Mouse (Mus musculus): Measurements from ENCODE around the gene Tbkbp1. TPM values are rescaled to one million over a fixed set of nuclear protein-coding genes. Genes with fewer than 3 reads are reported as not detected.
A peak's percentile ranks its signal among the peaks of the same experiment; 100 is the strongest.
"Not testable (repeated sequence)": the region's sequence is repeated elsewhere in the genome, so short reads cannot be mapped to it uniquely, and the experiment has no call there.

The Tbkbp1 gene
- 10 to 100 TPM; 52.4 to 53.7 TPM for total RNA-seq (2021)

DNA sequence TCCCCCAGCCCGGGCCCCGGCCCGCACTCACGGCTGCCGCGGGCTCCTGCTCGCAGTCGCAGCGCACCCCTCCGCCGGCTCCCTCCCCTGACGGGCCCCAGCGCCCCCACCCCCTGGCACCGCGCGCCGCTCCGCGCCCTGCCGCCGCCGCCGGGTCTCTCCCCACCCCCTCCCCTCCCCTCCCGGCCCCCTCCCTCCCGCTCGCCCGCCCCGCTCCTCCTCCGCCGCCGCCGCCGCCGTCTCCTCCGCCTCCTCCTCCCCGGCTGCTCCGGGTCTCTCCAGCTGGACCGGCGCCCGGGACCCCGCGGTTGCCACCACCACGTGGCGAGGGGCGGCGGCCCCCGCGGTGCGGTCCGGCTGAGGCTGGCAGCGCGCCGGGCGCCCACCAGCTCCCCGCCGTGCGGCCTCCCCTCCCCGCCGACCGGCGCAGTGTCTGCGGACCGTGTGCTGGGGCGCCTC is at the start of gene Tbkbp1:
Gene Tbkbp1, minus strand, starts transcription at position 153 of the 459 bp plus-strand sequence.
- DNase-seq (ENCODE audit: extremely low spot score in 1 of 2, low spot score in 2 of 2) = peak in 1 of 2 experiments; percentile 87
- intact Hi-C loops (cut with DNase I) = no loop called here

DNA sequence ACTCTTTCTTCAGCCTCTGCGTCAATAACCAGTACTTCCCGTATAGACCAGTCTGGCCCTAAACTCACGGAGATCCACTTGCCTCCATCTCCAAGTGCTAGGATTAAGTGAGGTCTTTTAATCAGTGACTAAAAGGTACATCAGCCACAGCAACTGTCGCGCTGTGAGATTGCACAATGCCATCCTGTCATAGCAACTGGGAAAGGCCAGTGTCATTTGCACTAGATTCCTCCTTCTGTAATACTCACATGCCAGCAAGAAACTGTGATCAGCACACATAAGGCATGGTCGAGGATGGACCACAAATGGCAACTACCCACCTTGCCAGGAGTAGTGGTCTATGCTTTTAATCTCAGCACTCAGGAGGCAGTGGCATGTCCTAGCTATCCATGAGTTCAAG is 48.2 kb upstream of the Tbkbp1 start:
- no peak for DNase-seq (ENCODE audit: extremely low spot score in 1 of 2, low spot score in 2 of 2)
- intact Hi-C loops (cut with DNase I) = no loop called here

DNA sequence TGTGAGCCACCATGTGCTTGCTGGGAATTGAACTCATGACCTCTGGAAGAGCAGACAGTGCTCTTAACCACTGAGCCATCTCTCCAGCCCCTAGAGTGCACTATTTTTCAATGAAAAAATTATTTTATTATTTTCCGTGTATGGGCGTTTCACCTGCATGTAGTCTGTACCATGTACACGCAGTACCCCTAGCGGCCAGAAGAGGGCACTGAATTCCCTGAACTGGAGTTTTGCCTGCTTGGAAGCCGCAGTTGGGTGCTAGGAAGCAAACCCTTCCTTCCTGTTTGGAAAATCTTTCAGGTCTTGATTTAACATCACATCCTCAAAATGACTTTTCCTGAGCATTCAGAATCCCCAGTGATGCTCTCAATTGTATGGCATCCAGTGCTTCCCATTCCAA is 47.3 kb upstream of the Tbkbp1 start:
- intact Hi-C loops (cut with DNase I) = no loop called here
- DNase-seq (ENCODE audit: extremely low spot score in 1 of 2, low spot score in 2 of 2) = peak in 1 of 2 experiments; percentile 44

DNA sequence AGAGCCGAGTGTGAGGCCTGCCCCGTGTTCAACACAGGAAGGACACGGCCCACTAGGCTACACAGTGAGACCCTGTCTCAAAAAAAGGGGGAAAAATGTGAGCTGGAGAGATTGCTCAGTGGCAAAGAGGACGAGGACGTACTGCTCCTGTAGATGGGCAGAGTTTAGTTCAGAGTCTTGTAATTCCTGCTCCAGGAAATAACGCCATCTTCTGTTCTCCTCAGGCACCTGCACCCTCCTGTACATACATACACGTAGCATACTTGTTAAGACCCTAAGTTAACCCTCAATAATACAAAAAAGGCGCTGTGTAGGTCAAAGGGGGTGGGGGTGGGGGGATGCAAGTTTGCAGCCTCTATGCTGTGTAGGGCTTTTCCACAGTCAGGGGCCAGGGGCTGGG is 45.7 kb upstream of the Tbkbp1 start:
- no peak for DNase-seq (ENCODE audit: extremely low spot score in 1 of 2, low spot score in 2 of 2)
- intact Hi-C loops (cut with DNase I) = no loop called here

DNA sequence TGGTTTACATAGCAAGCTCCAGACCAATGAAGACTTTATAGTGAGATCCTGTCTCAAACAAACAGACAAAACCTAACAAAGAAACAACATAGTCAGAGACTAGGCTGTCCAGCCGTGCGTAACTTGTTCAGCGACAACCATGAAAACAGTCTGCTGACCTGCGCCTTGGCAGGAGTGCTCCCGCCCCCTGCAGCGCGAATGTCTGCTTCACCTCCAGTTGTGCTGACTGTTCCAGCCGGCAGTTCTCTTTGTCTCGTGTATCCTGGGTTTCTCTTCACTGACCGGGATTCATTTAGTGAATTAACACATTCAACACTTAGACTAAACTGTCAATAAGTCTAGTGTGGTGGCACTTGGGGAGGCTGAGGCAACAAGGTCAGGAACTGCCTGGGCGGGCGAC is 45.2 kb upstream of the Tbkbp1 start:
- intact Hi-C loops (cut with DNase I) = no loop called here
- DNase-seq (ENCODE audit: extremely low spot score in 1 of 2, low spot score in 2 of 2) = no peak

DNA sequence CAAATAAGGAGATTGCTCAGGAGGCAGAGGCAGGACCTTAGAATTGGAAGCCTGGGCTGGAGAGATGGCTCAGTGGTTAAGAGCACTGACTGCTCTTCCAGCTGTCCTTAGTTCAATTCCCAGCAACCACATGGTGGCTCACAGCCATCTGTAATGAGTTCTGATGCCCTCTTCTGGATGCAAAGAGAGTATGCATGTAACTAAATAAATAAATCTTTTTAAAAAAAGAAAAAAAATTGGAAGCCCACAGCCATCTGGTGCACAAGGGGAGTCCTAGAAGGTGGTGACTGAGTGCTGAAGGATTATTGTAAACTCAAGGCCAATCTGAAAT is 41.3 kb upstream of the Tbkbp1 start:
- intact Hi-C loops (cut with DNase I) = no loop called here
- DNase-seq (ENCODE audit: extremely low spot score in 1 of 2, low spot score in 2 of 2) = no peak

DNA sequence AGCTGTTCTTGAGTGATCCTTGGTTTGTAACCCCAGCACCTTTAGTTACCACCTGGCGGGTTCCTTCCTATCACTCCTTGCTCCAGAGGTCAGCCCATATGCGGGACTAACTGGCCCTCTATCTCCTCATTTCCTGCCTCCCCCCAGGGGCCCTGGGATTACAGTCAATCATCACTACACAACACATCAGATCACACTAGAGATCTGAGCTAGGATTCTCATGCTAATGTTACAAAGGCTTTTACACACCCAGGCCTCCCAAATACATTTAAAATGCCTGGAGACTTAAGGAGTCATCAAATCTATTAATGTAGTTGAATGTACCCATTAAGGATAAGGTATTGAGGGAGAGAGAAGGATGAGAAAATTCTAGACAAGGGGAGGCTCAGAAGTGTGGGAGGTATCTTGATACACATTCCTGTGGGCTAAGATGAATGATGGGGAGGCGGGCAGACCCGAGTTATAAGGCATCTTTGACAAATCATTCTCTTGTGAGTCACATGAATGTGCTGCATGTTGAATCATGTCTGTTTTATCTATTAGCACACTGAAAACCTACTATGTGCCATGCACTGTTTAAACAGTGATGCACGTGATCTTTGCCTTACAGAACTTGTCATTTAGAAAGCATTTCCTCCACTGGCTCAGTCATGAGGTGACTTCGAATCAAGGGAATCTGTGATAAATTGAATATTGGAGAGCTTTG is 40.8 kb upstream of the Tbkbp1 start:
- intact Hi-C loops (cut with DNase I) = no loop called here
- no peak for DNase-seq (ENCODE audit: extremely low spot score in 1 of 2, low spot score in 2 of 2)

DNA sequence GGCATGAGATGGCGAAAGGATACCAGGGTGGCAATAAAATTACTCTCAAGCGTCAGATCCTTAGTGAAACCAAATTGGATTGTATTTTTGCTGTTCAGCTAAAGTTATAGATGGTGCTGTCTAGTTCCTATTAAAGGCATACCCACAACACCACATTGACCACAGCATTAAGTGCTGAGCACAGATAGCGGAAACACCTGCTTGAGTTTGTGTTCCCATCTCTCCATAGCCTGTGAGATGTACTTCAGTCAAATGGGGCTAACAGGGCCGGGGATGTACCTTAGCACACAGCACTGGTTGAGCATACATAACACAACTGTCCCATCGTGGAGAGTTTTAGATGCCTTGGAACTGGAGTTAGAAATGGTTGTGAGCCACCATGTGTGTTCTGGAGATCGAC is 39.7 kb upstream of the Tbkbp1 start:
- intact Hi-C loops (cut with DNase I) = no loop called here

DNA sequence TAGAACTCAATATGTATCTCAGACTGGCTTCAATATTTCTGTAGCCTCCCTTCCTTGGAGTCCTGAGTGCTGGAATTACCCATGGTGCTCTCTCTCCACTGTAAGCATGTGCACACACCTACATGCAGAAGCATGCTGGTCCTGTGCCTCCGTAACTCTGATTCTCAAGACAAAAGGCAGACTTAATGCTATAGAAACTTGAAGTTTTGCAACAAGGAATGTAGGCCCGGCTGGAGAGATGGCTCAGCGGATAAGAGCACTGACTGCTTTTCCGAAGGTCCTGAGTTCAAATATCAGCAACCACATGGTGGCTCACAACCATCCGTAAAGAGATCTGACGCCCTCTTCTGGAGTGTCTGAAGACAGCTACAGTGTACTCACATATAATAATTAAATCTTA is 38.4 kb upstream of the Tbkbp1 start:
- DNase-seq (ENCODE audit: extremely low spot score in 1 of 2, low spot score in 2 of 2); intact Hi-C loops (cut with DNase I): not testable (repeated sequence)

More for the DNA sequence above, 39.7 kb upstream of the Tbkbp1 start:
- no peak for DNase-seq (ENCODE audit: extremely low spot score in 1 of 2, low spot score in 2 of 2)

DNA sequence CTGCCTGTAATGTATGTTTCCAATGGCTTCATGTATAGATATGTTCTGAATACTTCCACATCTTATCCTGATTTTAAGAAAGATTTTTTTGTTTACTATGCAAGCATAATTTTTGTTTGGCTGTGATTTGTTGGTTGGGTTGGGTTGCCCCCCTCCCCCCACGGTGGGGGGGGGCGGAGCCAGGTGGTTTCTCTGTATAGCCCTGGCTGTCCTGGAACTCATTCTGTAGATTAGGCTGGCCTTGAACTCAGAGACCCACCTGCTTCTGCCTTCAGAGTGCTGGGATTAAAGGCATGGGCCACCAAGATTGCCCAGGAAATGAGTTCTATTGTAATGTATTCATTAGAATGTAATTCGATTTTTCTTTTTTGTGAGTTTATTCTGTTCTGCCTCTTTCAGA is 37.9 kb upstream of the Tbkbp1 start:
- DNase-seq (ENCODE audit: extremely low spot score in 1 of 2, low spot score in 2 of 2) = no peak
- intact Hi-C loops (cut with DNase I) = no loop called here

DNA sequence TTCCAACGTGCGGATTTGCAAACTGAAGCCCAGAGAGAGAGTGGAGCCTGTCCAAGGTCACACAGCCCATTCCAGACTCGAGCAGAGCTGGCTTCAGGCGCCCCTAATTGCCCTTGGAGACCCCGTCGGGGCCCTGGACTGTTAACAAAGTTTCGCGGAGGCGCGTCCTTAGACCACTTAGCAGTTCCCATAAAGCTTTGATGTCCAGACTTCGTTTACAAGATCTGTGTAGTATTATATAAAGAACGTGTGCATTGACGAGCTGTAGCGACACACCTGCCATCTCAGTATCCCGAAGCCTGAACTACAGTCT is 37.3 kb upstream of the Tbkbp1 start:
- DNase-seq (ENCODE audit: extremely low spot score in 1 of 2, low spot score in 2 of 2) = no peak
- intact Hi-C loops (cut with DNase I) = no loop called here

DNA sequence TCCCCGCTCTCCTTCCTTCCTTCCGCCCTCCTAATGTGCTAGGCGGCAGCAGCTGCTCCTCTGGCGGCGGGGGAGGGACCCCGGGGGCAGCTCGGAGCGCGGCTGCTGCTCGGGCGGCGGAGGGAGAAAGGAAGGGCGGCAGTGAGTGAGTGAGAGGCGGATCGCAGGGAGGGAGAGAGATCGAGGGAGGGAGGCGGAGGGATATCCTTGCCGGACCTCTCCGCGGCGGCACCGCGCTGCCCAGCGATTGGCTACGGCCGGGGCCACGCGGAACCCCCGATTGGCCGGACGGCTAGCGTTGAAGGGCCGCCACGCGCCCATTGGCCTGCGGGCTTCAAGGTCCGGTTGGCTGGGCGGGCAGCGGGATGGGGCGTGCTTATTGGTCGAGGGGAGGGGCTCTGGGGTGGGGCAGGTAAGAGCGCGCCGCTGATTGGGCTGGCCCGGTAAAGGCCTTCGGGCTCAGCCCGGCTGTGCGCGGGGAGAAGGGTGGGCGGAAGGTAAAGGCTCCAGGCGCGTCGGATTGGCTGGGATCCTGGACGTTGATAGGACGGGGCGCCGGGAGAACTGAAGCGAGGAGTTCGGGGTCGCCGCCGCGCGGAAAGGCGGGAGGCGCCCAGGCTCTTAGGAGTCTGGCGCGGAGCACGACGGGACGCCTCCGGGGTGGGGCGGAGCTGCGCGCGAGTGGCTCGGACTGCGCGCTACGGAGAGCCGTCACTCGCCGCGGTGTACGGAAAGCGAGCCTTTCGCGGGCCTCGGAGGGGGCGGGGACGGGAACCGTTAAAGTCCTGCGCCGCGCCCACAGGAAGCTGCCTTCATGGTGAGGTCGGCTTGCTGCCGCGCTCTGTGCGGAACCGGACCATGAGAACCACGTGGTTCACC is 36.7 kb upstream of the Tbkbp1 start, which contains the start of gene Kpnb1:
Gene Kpnb1, minus strand, starts transcription at position 118 of the 879 bp plus-strand sequence.
- DNase-seq (ENCODE audit: extremely low spot score in 1 of 2, low spot score in 2 of 2) = peak; percentile 98 to 100
- intact Hi-C loops (cut with DNase I) = no loop called here

DNA sequence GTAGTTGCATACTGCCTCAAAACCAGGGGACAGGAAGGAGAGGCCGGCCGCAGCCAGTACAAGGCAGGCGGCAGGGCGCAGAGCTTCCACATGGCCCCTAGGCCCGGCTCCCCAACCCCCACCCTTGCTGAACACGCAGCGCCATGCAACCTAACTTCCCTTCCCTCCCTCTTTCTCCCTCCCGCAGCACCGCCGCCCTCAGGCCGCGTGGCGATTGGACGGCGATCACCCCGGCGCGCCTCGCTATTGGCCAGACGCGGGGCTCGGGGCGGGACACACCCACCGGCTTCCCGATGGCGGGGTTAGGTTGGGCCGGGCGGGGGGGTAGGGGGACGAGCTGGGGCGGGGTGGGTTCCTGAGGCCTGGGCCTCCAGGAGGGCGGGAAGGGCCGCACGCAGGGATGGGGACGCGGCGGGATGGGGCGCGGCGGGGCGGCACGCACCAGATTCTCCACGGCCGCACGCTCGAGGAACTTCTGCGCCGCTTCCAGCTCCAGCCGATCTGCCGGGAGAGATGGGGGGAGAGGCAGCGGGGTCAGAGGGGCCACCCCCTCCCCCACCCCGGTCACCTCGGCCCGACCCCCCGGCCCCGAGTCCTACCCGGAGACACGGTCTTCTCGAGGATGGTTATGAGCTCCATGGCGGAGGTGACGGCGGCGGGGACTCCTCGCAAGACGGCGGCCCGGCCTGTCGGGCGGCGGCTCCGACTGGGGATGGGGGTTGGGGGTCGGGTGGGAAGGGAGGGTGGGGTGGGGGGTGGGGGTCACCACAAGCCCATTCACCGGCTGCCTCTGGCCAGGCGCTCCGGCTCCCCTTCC is 35.9 kb upstream of the Tbkbp1 start:
- peak; percentile 95 to 99 for DNase-seq (ENCODE audit: extremely low spot score in 1 of 2, low spot score in 2 of 2)
- intact Hi-C loops (cut with DNase I) = no loop called here

DNA sequence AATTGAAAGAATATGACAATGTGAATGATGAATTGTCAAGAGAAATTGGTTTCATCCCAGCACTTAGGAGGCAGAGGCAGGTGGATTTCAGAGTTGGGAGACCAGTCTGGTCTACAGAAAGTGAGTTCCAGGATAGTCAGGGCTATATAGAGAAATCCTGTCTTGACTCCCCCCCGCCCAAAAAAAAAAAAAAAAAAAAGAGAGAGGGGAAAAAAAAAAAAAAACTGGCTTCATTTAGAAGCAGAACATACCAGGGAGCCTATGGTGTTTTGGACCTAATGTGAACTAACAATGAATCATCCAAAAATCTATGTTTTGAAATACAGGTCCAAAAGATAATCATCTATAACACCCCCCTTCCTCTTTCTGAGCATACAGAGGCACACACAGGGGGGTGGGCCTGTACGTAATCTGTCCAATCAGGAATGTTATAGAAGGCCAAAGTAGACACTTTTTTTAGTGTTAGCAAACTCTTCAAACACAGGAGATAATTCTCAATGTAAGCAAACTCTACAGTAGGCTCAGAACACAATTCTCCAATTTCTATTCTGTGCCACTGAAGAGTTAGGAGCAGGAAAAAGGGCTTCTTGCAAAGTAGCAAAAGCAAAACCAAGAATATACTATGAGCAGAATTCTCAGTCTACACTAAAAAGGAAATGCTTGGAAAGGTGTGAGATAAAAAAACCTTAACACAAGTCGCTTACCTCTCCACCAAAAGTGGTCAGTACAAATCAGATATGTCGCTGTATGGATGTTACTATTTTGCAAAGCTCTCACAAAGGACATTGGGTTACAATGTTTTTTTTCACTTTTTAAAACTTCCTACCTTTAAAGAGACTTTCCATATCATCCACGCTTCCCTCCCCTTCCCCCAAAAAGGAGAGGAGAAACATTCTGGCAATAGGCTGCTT is 34.7 kb upstream of the Tbkbp1 start:
- intact Hi-C loops (cut with DNase I) = no loop called here
- DNase-seq (ENCODE audit: extremely low spot score in 1 of 2, low spot score in 2 of 2) = no peak

DNA sequence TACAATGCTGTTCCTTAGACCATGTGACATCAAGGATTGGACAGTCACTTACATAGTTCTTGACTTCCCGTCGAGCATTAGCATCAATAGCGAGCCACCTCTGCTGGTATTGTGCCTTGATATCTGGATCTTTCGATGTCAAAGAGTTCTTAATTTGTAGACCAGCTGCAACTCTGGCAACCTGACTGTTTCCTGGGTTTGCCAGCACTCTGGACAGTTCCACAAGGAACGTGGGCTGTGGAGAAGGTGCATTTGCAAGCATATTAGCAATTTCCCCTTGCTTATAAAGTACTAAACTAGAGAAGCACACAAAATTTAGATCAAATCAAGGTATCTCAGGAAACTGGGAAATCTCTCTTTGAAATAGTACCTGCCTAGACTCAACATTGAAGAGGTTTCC is 33.6 kb upstream of the Tbkbp1 start:
- no peak for DNase-seq (ENCODE audit: extremely low spot score in 1 of 2, low spot score in 2 of 2)
- intact Hi-C loops (cut with DNase I) = no loop called here

DNA sequence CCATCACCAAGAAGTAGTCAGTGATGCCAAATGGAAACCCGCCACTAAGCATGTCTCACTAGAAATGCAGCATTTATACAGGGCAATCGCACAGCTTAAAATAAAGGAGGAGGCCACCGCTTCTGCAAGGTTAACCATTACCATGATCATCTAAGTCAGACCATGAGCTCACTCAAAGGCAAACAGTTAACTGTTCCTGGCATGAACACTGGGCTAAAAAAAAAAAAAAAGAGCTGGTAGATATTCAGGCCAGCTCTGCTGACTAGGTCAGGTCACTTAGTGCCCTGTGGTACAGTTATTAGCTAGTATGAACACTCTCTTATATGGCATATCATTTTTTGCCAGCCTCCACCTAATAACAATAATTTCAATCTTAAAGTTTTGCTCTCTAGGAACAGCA is 31.2 kb upstream of the Tbkbp1 start:
- intact Hi-C loops (cut with DNase I) = no loop called here
- no peak for DNase-seq (ENCODE audit: extremely low spot score in 1 of 2, low spot score in 2 of 2)

DNA sequence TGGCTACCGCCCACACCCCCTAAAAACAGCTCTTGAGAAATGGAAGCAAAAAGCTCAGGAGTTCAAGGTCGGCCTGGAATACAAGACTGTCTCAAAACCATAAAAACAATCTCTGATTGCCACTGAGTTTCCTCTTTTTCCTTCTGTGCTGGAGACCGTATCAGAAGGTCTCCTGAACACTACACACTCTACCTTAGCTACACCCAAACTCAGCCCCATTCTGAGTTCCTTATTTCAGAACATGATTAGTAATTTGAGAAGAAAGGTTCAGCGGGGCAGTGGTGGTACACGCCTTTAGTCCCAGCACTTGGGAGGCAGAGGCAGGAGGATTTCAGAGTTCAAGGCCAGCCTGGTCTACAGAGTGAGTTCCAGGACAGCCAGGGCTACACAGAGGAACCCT is 29.8 kb upstream of the Tbkbp1 start:
- DNase-seq (ENCODE audit: extremely low spot score in 1 of 2, low spot score in 2 of 2) = no peak
- intact Hi-C loops (cut with DNase I) = no loop called here

DNA sequence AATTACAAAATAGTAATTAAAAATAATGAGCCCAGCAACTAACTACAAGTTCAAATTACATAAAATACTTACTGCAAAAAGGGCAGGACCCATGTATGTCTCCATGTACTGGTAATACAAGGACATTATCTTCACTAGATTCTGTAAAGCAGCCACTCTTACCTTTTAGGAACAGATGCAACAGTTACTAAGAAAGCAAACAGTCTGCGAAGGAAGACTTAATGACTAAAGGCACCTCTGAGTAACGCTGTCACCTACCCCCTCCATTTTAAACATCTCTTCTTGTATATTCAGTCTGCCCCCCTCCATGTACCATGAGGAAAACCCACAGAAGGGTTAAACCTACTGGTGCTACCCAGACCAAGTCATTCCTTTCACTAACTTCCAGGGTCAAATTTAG is 26.9 kb upstream of the Tbkbp1 start:
- intact Hi-C loops (cut with DNase I) = no loop called here

DNA sequence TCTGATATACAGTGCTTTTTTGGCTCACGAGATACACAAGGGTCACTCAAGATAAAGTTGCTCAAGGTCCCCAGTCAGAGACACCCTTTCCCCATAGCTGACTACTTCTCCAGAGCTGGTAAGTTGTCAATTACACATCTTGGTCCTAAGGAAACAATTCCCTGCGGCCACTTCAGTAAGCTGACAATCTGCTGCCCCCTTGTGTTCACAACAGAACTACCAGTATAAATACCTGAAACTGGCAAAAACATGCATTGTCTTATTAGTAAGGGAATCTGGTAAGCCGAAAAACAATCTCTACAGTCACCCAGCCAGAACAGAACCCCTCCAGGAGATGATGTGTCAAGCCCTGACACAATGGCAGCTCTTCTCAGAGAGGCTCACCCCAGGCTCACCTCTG is 25.6 kb upstream of the Tbkbp1 start:
- intact Hi-C loops (cut with DNase I) = loop anchor here (2.0 kb wide), 1 partner anchor 16 kb away; no protein-coding TSS in a partner anchor
- peak; percentile 19 to 40 for DNase-seq (ENCODE audit: extremely low spot score in 1 of 2, low spot score in 2 of 2)

More for the DNA sequence above, 26.9 kb upstream of the Tbkbp1 start:
- no peak for DNase-seq (ENCODE audit: extremely low spot score in 1 of 2, low spot score in 2 of 2)

All from left cerebral cortex, postnatal 10 days (tissue).